Mouse (Mus musculus) mature B cell (primary cell): ENCODE results near the gene Agl.
"Not testable (repeated sequence)": the region's sequence is repeated elsewhere in the genome, so short reads cannot be mapped to it uniquely, and the experiment has no call there.

ENCODE experiments used
- in situ Hi-C: fragments of 300-500 bp; cut with MboI; formaldehyde crosslinking; loops from 2 replicates; pipeline ENCODE4 v1.14.3; 2019

The Agl gene

DNA sequence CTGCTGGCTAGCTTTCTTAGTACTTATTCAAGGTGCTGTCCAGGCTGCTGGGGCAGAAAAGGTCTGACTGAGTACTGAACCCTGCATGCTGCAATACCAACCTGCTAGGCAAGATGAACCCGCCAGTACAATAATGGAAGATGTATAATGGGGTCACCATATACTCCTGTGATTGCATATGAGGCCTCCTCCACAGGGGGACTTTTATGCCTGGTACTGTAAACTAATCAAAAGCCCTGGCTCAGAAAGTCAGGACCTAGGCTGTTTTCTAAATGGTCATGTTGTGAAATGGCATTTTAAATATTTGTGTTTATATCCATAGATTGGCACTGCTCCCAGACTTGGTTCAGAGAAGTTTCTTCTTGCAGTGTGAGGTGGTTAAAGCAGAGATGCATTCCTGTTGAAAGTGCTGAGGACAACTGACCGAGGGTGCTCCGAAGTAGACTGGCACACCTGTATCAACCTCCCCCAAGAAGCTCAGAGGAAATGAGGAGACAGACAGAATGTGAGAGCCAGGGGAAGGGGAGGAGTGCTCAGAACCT, 8.8 kb upstream of the Agl start:
- in situ Hi-C loops, result no loop called here

DNA sequence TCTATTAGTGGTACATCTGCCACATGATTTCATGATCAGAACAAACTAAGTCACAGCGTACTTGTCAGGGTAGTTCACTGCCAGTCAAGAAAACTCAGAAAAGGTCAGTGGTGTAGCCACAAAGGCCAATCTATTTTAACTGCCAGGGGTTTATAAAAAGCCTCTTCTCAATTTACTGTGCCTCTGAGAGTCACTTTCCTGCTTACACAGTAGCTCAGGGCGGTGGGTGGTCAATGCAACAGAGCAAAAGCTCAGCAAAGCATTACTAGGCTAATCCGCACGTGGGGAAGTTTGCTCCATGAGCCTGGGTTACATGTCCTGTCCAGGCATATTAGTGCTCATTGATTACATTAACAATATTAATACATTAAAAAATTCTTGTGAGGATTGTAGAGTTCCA, 8.0 kb upstream of the Agl start:
- in situ Hi-C loops, result no loop called here

DNA sequence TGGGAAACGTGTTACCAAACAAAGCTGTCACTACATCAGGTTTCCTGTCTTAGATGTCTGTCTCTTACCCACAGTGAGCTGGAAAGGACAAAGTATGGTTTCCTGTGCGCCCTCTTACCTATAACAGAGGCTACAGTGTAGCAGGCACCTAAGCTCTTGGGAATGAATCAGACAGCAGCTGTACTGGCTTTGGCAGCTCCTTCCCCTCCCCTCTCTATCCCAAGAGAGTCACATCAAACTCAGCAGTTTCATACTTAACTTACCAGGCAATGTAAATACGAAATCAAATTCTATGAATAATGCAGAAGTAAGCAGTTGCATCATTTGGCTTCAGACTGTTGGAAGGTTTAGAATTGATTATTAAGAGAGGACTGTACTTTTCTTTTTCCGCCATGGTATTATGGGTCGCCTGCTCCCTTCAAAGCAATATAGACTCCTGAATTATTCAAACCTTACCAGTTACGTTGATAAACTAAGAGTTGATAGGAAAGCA, 7.4 kb upstream of the Agl start:
- in situ Hi-C loops, result no loop called here

DNA sequence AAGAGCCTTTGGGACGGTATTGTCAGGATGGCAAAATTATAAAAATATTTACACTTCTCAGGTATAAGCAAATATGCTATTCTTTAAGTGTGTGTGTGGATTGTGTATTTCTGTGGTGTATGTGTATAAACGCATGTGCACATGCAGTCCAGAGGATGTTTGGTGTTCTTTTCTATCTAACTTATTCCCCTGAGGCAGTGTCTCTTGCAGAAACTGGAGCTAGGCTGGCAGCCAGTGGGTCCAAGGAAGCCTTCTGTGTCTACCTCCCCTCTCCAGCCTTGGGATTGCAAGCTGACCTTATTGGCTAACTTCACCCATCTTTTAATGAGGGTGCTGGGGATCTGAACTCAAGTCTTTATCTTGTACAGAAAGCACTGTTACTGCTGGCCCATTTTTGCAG, 5.0 kb upstream of the Agl start:
- in situ Hi-C loops, result no loop called here

DNA sequence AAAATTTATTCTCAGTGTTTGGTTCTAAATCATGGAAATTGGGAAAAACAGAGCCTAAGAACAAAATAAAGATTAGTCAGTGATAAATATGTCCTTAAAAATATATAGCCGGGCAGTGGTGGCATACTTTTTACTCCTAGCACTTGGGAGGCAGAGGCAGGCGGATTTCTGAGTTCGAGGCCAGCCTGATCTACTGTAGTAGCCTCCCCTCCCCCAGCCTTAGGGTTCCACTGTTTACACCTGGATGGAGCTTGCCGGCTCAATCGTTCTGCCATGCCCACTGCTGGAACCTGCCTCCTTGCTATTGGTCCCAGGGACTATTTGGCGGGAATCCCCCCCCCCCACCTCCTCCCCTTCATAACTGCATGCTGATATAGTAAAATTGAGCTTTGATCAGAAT, 2.4 kb upstream of the Agl start:
- in situ Hi-C loops, result not testable (repeated sequence)

DNA sequence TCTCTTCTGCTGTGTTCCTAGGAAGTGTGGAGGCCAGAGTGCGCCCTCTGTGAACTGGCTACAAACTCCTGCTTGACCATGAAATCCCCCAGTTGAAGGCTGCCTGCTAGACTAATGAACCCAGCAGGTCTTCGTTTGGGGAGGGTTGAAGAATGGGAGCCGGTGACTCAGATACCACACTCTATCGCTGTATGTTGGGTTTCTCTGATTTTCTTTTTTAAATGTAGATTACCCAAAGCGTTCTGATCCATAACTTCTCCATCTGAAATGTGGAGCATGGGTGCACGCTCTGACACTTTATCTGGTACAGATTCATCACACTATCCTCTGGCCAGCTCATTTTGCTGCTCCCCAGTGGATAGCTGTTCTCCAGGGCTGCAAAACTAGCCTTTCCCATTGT, 1.3 kb upstream of the Agl start:
- in situ Hi-C loops, result no loop called here

DNA sequence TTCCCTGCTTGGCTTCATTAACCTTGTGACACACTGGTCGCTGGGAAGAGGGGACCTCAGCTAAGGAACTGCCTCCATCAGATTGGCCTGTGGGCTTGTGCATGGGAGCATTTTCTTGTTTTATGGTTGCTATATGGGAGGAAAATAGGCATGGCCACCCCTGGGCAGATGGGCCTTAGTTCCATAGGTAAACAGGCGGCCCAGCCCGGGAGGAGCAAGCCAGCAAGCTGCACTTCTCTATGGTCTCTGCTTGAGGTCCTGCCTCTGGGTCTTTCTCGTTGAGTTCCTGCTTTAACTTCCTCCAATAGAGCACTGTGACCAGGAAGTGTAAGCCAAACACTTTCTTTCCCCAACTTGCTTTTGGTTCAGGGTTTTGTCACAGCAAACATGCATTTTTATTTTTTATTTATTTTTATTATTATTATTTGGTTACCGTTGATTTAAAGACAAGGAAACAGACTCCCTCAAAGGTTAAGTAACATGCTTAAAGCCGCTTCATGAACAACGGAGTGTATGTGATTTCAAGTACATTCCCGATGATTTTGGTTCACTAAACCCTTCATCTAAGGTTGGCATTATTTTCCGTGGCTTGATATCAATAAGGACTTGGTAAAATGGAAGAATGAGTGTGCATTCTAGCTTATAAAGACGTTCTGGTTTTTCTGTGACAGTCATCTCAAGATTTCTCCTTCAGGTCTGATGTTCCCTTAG, 696 bp upstream of the Agl start:
- in situ Hi-C loops, result no loop called here

DNA sequence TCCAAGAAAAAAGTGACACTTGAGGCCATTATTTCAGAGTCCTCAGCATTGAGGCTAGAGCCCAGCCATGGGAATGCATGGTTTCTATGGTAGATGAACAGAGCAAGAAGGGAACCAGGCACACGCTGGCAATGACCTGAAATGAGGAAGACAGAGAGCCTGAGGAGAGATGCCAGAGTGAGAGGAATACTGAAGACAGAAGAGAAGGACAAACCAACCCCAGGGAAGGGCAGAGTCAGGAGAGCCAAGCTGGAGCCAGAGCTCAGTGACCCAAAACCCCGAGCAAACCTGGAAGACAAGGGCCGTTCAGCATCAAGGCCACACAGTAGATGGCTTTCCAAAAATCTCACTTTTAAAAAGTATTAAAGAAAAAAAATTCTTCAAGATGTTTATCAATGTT, 2.1 kb downstream of the Agl start:
- in situ Hi-C loops, result no loop called here

DNA sequence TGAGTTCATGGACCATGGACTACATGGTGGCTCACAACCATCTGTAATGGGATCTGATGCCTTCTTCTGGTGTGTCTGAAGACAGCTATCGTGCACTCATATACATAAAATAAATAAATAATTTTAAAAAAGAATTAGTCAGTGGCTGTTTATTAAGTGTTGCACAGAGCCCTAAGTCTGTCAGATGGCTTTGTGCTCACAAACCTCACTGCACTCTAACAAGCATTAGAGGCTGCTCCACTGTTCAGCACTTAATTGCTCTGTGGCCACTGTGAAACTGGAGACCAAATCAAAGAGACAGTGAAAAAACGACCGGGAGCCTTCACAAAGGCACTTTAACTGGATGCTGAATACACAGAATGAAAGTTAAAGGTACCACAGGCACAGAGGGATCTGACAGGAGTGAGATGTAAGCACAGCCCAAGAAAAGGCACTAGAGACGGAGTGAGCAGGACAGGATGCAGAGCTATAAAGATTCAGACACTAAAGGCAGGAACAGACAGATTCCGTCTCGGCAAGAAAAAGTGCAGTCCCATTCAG, 3.1 kb downstream of the Agl start:
- in situ Hi-C loops, result no loop called here

DNA sequence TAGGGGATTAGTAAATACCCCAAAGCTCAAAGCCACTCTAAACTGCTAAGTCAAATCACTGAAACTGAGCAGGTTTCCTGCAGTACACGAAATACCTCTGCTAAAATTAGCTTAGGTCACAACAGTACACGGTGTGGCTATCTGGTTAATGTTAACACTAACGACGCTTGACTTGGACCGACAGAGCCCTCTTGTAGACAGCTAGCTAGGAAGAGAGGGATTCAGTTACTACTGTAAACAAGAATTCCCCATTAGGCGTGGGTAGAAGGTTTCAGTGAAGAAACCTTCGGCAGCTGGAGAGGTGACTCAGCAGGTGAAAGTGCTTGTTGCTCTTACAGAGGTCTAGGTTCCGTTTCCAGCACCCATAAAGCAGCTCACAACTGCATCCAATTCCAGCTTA, 6.2 kb downstream of the Agl start:
- in situ Hi-C loops, result no loop called here

DNA sequence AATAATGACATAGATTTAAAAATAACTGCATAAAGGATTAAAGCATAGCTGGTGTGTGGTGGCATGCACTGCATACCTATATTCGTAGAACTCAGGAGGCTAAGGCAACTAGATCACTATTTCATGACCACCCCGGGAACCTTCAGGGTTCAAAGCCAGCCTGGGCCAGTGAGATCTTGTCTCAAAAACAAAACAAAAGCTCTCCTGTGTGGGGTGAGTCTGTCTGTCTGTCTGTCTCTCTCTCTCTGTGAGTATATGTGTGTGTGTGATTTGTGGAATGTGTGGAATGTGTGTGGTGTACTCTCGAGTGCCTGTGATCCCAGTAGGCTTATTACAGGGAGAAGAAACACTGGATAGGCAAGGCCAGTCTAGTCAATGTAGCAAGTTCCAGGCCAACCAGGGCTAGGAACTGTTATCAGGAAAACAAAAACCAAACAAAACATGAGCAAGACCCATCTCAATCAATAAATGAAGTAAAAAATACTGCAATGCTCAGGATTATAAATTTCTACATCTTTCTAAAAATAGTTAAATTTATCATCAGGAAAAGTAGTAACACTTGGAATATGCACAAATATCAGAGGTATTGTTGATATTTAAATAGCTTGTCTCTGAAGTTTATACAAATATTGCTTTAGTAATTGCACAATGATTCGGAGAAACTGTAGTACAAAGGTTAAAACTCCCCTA, 9.0 kb downstream of the Agl start:
- in situ Hi-C loops, result no loop called here

DNA sequence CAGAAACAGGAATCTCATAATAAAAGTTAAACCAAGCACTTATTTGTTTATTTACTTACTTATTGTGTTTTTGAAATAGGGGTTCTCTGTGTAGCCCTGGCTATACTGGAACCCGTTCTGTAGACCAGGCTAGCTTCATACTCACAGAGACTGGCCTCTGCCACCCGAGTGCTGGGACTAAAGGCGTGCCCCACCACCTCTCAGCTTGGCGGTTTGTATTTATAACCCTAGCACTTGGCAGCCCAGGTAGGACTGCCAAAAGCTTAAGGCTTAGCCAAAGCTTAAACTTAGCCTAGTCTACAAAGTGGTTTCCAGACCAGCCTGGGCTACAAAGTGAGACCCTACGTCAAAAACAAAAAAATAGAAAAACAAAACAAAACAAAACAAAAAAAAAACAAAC, 19.1 kb downstream of the Agl start:
- in situ Hi-C loops, result no loop called here

DNA sequence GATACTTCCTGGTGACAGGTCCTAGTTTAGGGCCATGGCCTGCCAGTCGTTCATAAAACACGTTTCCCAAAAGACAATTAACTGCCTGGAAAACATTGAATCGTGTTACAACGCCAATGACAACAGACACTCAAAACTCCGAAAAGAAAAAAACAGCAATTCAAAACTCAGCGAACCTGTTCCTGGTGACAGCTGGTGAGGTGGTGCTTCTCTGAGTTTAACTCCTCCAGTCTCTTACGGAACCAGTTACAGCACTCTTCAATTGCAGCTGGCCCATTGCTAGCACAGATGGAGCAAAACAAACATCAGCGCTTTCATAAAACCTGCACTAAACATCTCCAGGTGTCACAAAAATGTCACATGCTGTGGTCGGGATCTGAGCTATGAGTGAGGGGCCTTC, 21.4 kb downstream of the Agl start:
- in situ Hi-C loops, result no loop called here

DNA sequence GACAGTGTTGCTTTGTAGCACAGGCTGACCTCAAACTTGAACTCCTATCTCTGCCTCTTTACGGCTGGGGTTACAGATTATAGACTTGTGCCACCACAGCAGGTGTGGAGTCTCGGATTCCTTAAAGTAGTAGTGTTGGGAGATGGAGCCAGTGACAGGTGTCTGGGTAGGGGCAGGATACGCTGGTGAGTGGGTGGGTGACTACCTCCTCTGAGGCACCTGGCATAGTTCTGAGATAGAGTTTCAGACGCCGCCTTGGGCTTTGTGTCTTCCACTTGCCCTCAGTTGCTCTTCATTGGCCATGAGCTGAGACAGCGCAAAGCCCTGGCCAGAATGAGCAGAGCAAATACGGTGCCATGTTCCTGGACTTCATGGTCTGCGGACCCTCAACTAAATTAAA, 22.1 kb downstream of the Agl start:
- in situ Hi-C loops, result no loop called here

DNA sequence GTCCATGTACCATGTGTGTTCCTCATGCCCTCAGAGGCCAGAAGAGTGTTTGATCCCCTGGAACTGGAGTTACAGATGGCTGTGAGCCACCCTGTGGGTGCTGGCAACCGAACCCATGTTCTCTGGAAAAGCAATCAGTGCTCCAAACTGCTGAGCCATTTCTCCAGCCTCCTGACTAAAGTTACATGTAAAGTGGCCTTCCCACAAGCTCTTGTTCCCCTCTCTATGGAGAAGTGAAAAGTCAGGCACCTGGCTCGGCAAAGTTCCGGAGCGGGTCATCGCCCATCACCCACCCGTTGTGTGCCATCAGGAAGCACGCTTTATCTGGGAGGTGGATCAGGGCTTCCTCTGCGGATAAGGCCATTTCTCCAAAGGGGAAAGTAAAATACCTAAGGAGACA, 23.2 kb downstream of the Agl start:
- in situ Hi-C loops, result no loop called here

DNA sequence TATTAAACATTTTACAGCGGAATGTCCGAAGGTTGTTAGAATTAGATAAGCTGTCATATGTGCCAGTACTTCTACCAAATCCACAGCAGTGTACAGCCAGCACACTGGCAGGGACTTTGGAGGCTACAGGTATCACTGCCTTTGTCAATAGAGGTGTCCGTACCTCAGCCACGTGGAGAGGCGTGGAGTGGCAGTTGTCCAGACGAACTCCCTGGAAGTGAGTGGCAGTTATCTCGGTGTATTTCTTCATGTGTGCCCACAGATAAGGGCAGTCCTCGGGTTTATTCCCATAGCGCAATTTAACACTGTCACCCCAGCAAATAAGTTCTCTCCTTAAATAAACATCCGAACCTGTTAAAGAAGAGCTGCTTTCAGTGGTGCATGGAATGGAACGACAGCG, 23.7 kb downstream of the Agl start:
- in situ Hi-C loops, result no loop called here

DNA sequence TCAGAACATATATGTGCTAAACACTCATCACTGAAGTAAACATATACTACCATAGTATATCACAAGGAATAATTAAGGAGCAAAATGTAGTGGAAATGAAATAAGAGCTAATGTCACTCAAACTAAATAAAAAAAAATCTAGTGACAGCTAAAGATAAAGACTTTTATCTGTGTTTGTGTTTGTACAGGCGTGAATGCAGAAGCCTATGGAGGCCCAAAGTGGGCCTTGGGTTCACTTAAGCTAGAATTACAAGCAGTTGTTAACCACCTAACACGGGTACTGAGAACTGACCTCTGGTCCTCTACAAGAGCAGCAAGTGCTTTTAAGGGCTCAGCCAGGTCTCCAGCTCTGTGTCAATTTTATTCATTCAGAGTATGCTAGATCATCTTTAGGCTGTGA, 31.0 kb downstream of the Agl start:
- in situ Hi-C loops, result no loop called here

DNA sequence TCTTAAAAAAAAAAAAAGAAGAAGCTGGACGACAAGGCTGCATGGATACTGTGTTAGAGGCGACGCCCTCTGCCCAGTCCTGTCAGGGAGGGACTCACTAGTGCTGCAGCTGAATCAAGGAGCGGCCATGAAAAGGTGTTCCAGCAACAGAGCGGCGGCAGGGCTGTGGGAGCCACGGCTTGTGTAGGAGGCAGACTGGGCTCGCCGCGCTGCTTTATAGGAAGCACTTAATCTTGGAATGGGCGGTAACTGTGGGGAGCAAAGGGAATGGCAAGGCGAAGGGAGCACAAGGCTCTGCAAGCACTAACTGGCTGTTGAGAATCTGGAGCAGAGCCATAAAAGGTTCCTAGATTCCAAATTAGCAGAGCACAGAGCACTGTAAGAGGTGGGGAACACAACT, 34.1 kb downstream of the Agl start:
- in situ Hi-C loops, result no loop called here

DNA sequence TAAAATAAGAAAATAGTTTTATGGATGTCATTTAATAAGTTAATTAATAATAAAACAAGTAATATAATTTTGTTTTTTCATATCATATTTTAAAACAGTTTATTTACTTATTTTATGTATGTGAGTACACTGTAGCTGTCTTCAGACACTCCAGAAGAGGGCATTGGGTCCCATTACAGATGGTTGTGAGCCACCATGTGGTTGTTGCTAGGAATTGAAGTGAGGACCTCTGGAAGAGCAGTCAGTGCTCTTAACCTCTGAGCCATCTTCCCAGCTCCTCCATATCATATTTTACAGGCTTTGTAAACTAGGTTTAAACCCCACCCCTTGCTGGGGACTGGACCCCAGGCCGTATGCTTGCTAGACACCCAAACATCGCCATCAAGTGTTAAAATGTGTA, 36.4 kb downstream of the Agl start:
- in situ Hi-C loops, result no loop called here

DNA sequence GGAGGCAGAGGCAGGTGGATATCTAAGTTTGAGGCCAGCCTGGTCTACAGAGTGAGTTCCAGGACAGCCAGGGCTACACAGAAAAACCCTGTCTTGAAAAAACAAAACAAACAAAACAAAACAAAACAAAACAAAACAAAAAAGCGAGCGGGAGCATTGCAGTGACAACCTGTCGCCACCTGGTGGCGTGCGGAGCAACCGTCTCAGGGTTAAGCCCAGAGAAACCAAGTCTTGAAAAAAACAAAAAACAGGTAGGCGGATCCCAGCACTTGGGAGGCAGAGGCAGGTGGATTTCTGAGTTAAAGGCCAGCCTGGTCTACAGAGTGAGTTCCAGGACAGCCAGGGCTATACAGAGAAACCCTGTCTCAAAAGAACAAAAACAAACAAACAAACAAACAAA, 41.0 kb downstream of the Agl start:
- in situ Hi-C loops, result not testable (repeated sequence)

DNA sequence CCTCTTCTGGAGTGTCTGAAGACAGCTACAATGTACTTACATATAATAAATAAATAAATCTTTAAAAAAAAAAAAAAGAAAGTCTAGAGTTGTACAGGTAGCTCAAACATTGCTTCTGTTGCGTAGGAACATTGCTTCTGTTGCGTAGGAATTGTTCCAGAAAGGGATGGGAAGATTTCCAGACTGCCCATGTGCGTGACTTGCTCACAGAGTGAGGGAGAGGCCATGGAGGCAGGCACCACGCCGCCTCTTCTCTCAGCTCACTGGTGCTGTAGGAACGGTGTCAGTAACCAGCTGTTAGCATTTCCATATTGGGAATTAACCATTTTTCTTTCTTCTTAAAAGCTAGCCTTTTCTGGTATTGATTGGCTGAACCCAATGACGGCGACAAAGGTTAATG, 55.1 kb downstream of the Agl start:
- in situ Hi-C loops, result no loop called here

DNA sequence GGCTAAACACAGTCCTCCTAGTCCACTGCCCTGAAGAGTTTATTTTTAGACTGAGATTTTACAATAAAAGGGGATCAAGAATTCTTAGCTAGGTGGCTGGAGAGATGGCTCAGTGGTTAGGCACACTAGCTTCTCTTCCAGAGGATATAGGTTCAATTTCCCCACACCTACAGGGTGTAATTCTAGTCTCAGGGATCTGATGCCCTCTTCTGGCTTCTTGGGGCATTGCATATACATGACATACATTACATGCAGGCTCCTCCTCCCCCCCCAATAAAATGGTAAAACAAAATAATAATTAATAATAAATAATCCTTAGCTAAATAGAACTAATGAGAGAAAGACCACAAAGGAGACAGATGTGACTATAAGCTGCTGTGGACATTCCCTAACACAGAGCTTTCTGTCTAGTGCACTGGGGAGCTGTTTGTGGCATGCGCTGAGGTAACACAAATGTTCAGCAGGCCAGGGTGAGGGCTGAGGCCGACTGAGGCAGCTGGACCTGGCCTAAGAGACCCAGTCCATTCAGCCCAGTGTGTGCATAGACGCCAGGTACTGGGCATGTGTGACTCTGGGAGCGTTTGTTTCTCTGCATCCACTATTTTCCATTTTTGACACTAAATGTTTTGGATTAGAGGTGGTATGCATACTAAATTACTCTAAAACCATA, 56.6 kb downstream of the Agl start:
- in situ Hi-C loops, result no loop called here
